8 mouse cellular contexts compared by ENCODE assay signal in genomic region chr14:25708451-25708850, GRCm38 (mm10). TPM values are rescaled to one million over a fixed set of nuclear protein-coding genes. Genes with fewer than 3 reads are reported as not detected.
A peak's percentile ranks its signal among the peaks of the same experiment; 100 is the strongest.
DNase-seq lines count a peak whose midpoint lies in the region; ATAC-seq lines count a peak whose summit lies in the region.

No protein-coding gene starts in this region.

- H3K9ac ChIP-seq in heart, embryonic 12.5 days: peak overlapping the region; percentile 21; the same call in 1 of the 2 replicates

- H3K4me3 ChIP-seq in heart, embryonic 12.5 days: no peak overlapping the region
- H3K4me3 ChIP-seq in limb, embryonic 10.5 days: 0 out of 2 replicates have a peak overlapping the region, but pooled peaks have one; percentile 6

- peaks cover 53% of the 10 kb centered on the region for H3K4me1 ChIP-seq in heart, embryonic 12.5 days (replicated peaks)
- H3K4me1 ChIP-seq in limb, embryonic 10.5 days: peaks cover 48% of the 10 kb centered on the region

- H3K9me3 ChIP-seq in heart, embryonic 12.5 days (replicated peaks): no peaks in the 10 kb centered on the region
- no peaks in the 10 kb centered on the region for H3K9me3 ChIP-seq in limb, embryonic 10.5 days (replicated peaks)

- H3K36me3 ChIP-seq in heart, embryonic 12.5 days: no peaks in the 10 kb centered on the region
- no peaks in the 10 kb centered on the region for H3K36me3 ChIP-seq in limb, embryonic 10.5 days

- WGBS in heart, embryonic 12.5 days: 46% methylated on average over 4 of the region's 4 CpGs
- WGBS in limb, embryonic 10.5 days: 66% methylated on average over 4 of the region's 4 CpGs

- 0 out of 2 replicates have a peak overlapping the region, but pooled peaks have one; percentile 2 for H3K4me2 ChIP-seq in heart, embryonic 12.5 days

- H3K27ac ChIP-seq in heart, embryonic 12.5 days (ENCODE audit: poor library complexity, severe bottlenecking): peak overlapping the region; percentile 67
- H3K27ac ChIP-seq in limb, embryonic 10.5 days: peak overlapping the region; percentile 81

- no peak for ATAC-seq in heart, embryonic 12.5 days (ENCODE audit: insufficient number of reproducible peaks, low FRiP score)

- DNase-seq in adrenal gland, adult (ENCODE audit: inconsistent age in 2 of 2, low spot score in 1 of 2): peak; percentile 80 to 91
- no peak for DNase-seq in adrenal gland, postnatal 4 days (ENCODE audit: low spot score in 2 of 2)
- peak; percentile 50 for DNase-seq in adrenal gland, postnatal 25 days
- no peak for DNase-seq in limb, embryonic 10.5 days (ENCODE audit: low spot score)
- DNase-seq in cerebellum, adult 11 months: no peak
- DNase-seq in right cerebral cortex, adult 18-20 months: no peak
- no peak for DNase-seq in thymus, postnatal 10 days (ENCODE audit: low spot score in 2 of 2)

- H3K27me3 ChIP-seq in heart, embryonic 12.5 days (replicated peaks): no peaks in the 10 kb centered on the region
- no peaks in the 10 kb centered on the region for H3K27me3 ChIP-seq in limb, embryonic 10.5 days (ENCODE audit: low read depth, poor library complexity, severe bottlenecking)

RNA-seq across cellular contexts. Expression of gene Ppif, which starts 14.5 kb away (rescaled TPM):
- total RNA-seq in adrenal gland, postnatal 4 days (2021): 10 to 100 TPM; 35.2 to 38.8 TPM
- 29.4 and 35.9 TPM in 2 replicates for total RNA-seq in adrenal gland, postnatal 25 days (2021)
- 101 and 104 TPM in 2 replicates for polyA plus RNA-seq in heart, embryonic 12.5 days (2016; fragmentation: Nextera tagmentation; extraction: Ambion mirVana)
- polyA plus RNA-seq in limb, embryonic 10.5 days (2016; fragmentation: Nextera tagmentation; extraction: Ambion mirVana): 56.8 and 67.3 TPM in 2 replicates

Comparison
In these comparisons a context has a peak if more than half of its experiments do, and no peak if none do; other contexts are left out.
1. DNase-seq: peak in adrenal gland, adult (2 of 2) and adrenal gland, postnatal 25 days (single experiment); none in adrenal gland, postnatal 4 days (0 of 2), limb, embryonic 10.5 days (single experiment), cerebellum, adult 11 months (single experiment), right cerebral cortex, adult 18-20 months (single experiment) and thymus, postnatal 10 days (0 of 2).